Mouse (Mus musculus) thymus, postnatal 0 days (tissue): ENCODE results near the gene Neurl4. TPM values are rescaled to one million over a fixed set of nuclear protein-coding genes. Genes with fewer than 3 reads are reported as not detected.
"Not testable (repeated sequence)": the region's sequence is repeated elsewhere in the genome, so short reads cannot be mapped to it uniquely, and the experiment has no call there.

Source experiments
- DNase-seq: peaks from one replicate; pipeline ENCODE4 v3.0.0-alpha.2; 2015; ENCODE audit warnings: low spot score
- polyA plus RNA-seq: library from polyadenylated mRNA; unstranded; fragments of >200 nt; fragmentation: Nextera tagmentation; extraction: Ambion mirVana; gene quantifications from 2 replicates; pipeline ENCODE4 v1.2.1, GENCODE M21; 2015

Neurl4 gene
- polyA plus RNA-seq, 1 experiment from 2014 or later = 6.2 TPM

GRCm38 (mm10) chr11:69912716-69913530 lies 12.1 kb downstream of the Neurl4 start:
- no peak for DNase-seq

GRCm38 (mm10) chr11:69913554-69914371 lies 12.9 kb downstream of the Neurl4 start, which contains the start of gene Gps2:
Gene Gps2 (plus strand): TSS chr11:69913888.
- DNase-seq = peak; percentile 92

DNA sequence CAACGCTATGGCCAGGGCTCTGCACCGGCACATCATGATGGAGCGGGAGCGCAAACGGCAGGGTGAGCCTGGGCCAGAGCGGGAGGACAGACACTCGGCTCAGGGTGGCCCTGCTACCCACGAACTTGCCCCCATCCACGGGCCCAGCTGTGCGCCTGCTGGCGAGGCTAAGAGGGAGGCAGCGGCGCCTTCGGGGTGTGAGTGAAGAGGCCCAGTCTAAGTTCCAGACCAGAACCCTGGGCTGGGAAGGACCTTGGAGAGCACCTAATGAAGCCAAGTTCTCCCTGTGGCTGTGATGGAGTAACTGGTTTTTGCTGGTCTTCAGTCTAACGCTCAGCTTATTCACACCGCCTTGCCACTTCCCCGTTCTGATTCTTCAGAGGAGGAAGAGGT lies 13.5 kb downstream of the Neurl4 start:
- DNase-seq = no peak

DNA sequence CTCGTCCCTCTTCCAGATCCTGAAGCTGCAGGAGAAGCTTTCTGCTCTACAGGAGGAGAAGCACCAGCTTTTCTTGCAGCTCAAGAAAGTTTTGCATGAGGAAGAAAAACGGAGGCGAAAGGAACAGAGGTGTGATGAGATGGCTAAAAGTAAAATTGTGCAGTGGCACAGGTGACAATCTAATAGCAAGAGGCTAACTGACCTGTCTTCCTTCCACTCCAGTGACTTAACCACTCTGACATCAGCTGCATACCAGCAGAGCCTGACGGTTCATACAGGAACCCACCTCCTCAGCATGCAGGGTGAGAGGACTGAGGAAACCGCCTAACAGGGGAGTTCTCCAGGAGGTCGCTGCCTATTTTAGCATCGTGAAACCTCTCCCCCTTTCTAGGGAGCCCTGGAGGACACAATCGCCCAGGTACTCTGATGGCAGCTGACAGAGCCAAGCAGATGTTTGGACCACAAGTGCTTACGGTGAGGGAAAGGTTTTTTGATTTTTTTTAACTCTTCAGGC lies 14.1 kb downstream of the Neurl4 start:
- no peak for DNase-seq

GRCm38 (mm10) chr11:69915667-69916627 lies 15.1 kb downstream of the Neurl4 start:
- DNase-seq = no peak

DNA sequence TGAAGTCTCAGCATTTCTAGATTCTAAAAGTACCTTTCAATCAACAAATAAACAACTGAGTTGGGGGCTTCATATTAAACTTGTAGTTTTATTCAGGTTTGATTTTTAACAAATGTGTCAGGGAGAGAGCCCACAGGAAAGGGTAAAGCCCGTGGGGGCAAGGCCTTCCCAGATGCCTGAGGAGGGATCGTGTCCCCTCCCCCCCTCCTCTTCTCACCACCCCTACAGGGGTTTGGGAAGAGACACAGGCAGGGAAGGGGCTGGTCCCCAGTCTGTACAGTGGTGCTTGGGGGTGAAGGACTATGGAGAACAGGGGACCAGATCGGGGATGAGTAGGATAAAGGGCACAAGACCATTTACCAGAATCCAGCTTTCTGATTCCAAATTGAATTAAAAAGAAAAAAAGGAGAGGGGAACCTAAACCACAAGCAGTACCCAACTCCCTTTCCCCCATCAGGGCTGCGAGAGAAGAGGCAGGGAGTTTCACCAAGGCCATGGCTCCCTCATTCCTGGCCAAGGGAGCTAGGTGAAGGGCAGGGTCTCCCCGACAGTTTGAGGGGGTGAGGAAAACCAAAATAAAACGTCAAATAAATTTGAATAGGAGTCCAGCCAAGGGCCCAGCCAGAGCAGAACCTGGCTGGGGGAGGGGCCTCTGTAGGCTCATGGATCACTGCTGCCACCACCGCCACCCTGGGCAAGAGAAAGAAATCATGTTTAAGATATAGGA lies 15.9 kb downstream of the Neurl4 start:
- DNase-seq = not testable (repeated sequence)

GRCm38 (mm10) chr11:69917379-69917948 lies 16.6 kb downstream of the Neurl4 start:
- no peak for DNase-seq

GRCm38 (mm10) chr11:69918118-69918517 lies 17.2 kb downstream of the Neurl4 start:
- DNase-seq = no peak

GRCm38 (mm10) chr11:69919053-69919452 lies 18.2 kb downstream of the Neurl4 start:
- no peak for DNase-seq

DNA sequence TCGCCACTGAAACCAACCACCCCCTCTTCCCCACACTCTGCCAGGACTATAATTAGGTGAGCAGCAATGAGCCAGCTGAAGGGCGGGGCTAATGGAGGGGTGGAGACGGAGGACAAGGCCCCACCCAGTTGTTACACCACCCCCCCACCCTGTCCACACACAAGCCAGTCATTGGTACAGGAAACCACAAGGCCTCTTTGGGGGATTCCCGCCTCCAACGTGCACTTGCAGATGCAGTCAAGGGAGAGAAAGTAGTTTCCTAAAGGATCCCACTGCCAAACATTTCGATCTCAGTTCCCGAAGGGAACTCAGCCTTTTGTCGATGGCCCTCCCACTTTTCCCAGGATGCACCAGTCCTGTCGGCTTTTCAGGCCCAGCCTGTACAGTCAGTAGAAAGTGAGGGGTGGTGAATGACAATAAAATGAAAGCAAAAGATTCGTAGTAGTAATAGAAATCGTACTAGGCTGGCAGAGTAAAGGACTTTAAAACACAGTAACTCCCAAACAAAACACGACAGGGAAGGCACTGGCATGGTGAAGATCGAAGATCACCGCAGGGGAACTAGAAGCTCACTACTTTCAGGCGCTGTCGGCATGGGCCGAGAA lies 18.9 kb downstream of the Neurl4 start:
- peak; percentile 78 for DNase-seq

GRCm38 (mm10) chr11:69920266-69921031 lies 19.6 kb downstream of the Neurl4 start:
- peak; percentile 44 for DNase-seq

DNA sequence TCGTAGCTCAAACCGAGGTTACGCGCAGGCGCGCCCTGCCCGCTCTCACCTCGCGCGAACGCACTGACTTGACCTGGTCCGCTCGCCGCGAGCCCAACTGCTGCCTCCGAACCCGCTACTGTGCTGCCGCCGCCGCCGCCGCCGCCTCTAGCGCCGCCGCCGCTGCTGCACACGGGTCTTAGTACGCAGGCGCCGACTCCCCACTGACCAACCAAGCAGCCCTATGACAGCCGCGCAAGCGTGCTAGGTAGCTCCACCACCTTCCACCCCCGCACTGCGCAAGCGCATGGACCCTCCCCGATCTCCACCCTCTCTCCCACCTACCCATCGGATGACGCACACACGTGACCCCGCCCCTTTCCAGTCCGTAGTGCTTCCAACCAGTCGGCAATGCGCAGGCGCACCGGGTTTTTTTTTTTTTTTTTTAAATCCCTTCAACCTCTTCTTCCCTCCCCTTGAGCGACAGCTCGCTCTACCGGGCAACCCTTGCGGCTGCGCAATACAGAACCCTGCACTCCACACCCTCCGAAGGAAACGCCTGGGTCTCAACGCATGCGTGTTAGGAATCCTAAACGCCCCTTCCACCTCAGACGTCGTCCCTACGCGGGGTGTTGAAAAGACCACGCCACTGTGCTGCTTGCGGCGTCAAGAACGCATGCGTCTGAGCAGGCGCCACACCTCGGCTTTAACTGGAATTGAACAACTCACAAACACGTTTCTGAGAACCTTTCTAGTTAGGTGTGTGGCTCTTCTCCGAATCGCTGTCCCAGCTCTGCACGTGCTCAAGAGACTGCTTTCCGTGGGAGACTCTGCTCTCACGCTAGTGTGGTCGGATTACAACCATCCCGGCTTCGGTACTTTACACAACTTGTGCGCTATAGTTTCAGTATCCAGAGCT lies 20.5 kb downstream of the Neurl4 start, which contains the start of gene Eif5a:
Gene Eif5a, minus strand, starts transcription at position 845 of the 898 bp plus-strand sequence.
- DNase-seq = peak; percentile 100

GRCm38 (mm10) chr11:69922012-69922756 lies 21.3 kb downstream of the Neurl4 start:
- DNase-seq = peak; percentile 34

DNA sequence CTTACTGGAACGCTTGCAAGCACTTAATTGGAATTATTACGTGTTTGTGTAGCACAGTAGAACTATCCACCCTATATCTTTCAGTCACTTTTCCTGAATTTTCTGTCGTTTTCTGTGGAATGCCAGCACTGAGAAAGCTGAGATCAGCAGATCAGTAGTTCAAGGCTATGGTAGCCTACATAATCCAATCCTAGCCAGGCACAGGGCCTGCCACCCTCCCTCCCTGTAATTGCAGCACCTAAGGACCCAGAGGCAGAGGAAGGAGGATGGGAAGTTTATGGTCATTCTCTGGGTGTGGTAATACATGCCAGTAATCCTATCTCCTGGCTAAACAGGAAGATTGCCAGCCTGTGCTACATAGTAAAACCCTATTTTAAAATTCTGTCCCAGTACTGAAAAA lies 21.9 kb downstream of the Neurl4 start:
- DNase-seq = no peak

DNA sequence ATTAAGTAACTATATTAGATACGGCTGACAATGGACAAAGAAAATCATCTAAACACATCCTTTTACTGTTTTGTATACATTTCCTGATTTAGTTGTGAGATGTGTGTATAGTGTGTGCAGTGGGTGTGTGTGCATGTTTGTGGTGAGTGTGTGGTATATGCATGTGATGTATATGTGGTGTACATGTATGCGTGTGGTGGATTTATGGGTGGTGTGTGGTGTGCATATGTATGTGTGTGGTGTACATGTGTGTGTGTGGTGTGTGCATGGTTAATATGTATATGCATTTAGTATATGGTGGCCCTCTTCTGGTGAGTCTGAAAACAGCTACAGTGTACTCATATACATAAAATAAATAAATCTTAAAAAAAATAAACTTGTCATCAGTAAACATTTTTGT lies 26.6 kb downstream of the Neurl4 start:
- DNase-seq = no peak

DNA sequence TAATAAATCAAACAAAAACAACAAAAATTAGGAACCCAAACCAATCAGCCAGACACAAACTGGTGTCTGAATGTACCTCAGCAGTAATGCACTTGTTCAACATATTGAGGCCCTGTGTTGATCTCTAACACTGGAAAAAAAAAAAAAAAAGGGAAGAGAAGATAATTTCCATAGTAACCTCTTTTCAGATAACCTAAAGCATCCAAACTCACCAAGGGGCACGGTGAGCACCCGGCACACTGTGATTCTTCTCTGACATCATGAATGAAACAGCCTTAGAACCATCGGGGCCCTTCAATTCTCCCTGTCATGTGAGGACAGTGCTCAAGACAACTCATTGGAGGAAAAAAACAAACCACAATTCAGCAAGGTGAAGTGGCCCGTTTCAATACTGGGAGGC lies 28.8 kb downstream of the Neurl4 start:
- DNase-seq = no peak

DNA sequence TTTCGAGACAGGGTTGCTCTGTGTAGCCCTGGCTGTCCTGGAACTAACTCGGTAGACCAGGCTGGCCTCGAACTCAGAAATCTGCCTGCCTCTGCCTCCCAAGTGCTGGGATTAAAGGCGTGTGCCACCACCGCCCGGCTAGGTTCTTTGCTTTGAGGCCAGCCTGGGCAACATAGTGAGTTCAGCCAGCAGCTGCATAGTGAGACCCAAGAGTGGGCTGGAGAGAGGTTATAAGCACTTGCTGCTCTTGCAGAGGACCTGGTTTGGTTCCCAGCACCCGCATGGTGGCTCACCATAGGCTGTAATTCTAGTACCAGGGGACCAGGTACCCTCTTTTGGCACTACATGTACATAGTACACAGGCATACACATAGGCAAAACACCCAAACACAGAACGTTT lies 29.3 kb downstream of the Neurl4 start:
- not testable (repeated sequence) for DNase-seq
